Mouse (Mus musculus) layer of hippocampus, postnatal 25 days (tissue): ENCODE measurements at regions not wholly inside any gene's neighbourhood (a gene's known extent, or its start where the extent isn't known, plus 50 kb on each side); places are given as distances from the start of the nearest gene placed in this dataset.
A peak's percentile ranks its signal among the peaks of the same experiment; 100 is the strongest.

ENCODE experiments used
- DNase-seq, 2 experiments: peaks; one replicate each; pipeline ENCODE4 v3.0.0; 2022; ENCODE audit warnings: mixed read lengths in 2 of 2, low spot score in 1 of 2; ENCODE audit errors: extremely low spot score in 1 of 2

DNA sequence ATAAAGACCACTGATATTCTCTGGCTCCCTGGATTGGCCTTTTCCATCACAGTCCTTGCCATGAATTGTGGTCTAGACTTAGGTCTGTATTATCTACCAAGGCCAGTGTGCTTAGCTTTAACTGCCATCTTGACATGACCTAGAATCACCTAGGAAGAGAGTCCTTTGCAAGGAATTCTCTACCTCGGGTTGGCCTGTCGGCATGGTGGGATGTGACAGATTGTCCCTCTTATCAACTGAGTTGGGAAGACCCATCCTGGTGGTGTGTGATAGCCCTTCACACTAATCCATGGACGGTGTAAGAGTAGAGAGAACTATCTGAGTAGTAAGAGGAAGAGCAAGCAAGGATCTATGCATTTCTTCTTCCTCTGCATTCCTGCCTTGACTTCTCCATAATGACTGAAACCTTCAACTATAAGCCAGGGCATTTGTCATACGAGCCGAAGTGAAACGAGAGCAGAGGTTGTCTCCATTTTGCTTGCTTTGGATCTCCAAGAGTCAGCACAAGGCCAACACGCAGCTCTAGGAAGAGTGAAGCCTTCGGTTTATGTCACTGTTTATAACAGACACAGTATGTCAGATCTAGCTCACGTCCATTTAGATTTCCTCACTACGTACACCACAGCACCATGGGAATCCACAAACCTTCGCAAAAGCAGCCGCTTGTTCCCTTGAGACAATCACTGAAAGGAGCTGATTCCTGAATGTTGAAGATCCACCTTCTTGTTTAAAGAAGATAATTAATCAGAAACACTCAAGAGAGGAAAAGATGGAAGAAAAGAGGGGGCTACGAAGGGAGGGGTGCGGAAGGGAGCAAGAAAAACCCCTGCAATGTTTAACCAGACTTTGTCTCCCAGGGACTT, 190.9 kb upstream of the Rgma start:
- peak in 1 of 2 experiments; percentile 4 for DNase-seq

- peak; percentile 26 to 34 for DNase-seq
Measured at GRCm38 (mm10) chr7:73185071-73185531, 190.2 kb upstream of the Rgma start.

GRCm38 (mm10) chr7:73185591-73185990, 189.7 kb upstream of the Rgma start:
- no peak for DNase-seq

DNA sequence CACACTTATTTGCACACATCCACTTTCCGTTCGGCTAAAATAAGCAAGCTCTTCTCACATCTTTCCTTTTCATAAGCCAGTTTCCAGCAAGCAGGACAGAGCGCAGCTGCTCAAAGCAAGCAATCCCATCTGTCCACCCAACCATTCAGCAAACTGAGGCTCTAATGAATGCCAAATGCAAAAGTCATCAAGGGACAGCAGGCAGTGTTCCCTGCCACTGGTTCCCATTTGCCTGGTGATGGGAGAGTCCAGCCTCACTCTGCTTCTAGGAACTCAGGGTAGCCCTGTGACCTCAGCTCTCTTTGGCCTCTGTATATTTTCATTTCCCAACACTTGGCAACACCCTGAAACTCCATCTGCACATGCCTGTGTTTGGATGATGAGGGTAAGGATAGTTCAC, 188.8 kb upstream of the Rgma start:
- peak in 1 of 2 experiments; percentile 24 for DNase-seq

DNA sequence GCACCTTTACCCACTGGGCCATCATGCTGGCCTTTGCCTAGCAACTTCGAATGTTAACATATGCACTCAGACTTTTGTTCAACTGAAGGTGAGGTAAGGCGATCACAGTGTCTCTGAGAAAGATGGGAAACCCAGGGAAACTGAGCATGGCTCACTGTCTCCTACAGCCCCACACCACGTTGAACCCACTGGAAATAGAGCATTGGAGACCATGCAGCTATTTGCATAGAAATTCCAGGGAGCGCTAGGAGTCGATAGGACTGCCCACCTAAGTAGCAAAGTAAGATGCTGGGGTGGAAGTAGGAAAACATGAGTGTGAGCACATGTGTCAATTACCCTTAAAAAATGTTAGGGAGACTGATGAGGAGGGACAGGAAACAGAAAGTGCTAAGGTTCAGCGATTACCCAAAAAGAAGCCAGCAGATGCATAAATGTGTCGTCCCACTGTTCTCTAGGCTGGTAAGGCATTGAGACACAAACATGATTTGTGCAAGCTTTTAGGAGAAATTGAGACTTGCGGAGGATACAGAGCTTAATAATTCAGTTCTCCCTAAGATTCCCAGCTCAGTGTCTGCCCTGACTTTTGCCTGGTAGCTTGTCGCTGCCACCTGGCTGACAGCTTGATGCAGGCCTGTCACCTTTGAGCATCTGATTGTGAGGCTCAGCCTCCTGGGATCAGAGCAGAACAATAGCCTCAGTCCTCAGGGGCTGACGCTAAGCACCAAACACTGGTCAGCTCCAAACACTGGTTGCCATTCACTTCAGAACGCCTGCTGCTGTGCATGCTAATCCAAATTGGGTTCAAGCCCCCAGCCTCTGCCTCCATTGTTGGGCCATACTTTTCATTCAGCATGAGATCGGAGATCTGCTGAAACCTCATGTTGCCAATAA, 183.7 kb upstream of the Rgma start:
- peak in 1 of 2 experiments; percentile 7 for DNase-seq

- peak in 1 of 2 experiments; percentile 4 for DNase-seq
Measured at GRCm38 (mm10) chr7:73192839-73193238, 182.5 kb upstream of the Rgma start.

GRCm38 (mm10) chr7:73195306-73195705, 180.0 kb upstream of the Rgma start:
- peak in 1 of 2 experiments; percentile 4 for DNase-seq

DNA sequence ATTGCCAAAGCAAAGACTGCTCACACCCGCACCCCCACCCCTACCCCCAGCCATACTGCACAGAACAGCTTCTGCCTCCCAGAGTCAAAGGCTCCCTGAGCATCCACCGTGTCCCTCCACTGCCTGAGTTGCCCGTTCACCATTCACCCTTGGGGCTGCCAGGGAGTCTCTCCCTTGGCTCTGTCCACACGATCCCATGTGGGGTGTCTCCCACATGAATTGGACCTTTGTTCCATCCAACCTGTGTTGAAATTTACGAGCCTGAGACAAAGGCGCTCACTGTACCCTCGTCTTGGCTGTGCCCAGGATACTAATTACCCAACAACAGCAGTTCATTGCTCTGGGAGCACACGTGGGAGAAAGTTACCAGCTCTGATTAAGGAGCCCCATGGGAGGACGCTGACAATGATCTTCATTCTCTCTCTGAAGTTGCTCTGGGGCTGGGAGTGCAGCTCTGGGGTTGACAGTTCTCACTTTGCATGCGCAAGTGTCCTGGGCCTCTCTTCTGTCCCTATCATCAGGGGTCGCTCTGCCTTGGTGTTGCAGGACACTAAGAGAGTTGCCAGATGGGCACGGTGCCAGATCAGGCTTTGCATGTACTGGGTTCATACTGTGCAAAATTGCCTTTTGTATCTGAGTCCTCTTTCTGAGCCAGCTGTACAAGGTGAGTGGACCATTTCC, 178.3 kb upstream of the Rgma start:
- DNase-seq: peak; percentile 13 to 42

- peak in 1 of 2 experiments; percentile 2 for DNase-seq
Measured at GRCm38 (mm10) chr7:73198069-73198468, 177.2 kb upstream of the Rgma start.

DNA sequence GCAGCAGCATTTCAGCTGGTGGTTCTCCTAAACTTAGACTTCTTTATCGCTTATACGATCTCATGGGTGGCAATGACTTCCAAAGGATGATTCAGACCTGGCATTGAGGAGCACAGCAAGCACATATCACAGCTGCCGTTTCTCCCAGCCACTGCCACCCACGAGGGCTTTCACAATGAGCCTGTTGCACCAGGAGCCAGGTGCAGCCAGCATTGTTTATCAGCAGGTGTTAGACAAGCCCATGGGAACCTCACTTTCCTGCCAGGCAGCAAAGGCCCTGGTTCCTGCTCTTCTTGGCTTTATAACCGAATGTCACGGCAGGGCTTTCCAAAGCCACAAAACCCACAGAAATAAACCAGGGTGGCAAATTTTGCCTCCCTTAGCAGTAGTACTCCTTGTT, 175.3 kb upstream of the Rgma start:
- DNase-seq: peak in 1 of 2 experiments; percentile 6

- DNase-seq: peak in 1 of 2 experiments; percentile 6
Measured at GRCm38 (mm10) chr7:73201330-73201729, 174.0 kb upstream of the Rgma start.

DNA sequence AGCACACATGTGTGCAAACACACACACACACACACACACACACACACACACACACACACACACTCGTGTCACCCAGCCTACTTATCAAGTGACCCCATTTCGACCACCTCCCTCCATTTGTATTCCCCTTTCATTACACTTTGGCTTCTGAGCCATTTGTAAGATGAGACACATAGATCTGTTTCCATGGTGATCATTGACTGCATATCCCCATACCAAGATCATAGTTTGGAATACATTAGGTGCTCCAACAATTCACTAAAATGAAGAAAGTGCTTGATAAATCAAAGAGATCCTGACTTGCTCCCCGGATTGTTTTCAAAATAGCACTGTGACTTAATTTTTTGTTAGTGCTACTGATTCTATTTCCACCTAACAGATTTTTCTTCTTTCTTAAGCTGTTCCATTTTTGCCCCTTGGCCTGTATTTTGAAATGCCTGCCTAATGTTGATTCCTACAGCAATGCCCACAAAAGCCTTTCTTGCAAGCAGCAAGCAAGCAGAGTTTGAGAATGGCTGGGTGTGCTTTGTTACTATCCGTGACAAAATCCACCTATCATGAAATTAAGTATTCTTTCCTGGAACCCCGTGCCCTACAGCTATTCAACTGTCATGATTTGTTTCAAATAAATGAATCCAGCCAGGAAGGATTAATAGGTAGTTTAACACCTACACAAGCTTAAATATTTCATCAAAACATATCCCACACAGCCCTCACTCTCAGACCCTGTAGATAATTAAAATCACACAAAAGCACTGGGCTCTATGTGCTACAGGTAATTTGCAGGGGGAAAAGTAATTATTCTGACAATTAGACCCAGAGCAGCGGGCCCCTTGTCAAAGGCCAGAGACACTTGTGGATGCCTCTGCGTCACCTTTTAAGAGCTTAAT, 168.1 kb upstream of the Rgma start:
- DNase-seq: no peak

DNA sequence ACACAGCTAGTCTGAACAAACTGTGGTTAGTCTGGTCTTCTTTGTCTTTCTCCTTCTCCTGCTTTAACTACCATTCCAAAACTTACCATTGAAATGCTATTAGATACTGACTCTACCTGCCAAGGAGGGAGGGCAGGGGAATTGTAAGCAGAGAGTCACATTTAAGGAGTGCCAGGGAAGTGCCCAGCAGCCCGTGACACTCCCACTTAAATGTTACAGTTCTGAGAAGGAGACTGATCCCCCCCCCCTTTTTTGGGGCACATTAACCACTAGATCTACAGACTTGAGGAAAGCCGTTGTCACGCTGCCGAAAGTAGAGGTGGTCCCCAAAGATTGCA, 166.9 kb upstream of the Rgma start:
- DNase-seq: no peak

DNA sequence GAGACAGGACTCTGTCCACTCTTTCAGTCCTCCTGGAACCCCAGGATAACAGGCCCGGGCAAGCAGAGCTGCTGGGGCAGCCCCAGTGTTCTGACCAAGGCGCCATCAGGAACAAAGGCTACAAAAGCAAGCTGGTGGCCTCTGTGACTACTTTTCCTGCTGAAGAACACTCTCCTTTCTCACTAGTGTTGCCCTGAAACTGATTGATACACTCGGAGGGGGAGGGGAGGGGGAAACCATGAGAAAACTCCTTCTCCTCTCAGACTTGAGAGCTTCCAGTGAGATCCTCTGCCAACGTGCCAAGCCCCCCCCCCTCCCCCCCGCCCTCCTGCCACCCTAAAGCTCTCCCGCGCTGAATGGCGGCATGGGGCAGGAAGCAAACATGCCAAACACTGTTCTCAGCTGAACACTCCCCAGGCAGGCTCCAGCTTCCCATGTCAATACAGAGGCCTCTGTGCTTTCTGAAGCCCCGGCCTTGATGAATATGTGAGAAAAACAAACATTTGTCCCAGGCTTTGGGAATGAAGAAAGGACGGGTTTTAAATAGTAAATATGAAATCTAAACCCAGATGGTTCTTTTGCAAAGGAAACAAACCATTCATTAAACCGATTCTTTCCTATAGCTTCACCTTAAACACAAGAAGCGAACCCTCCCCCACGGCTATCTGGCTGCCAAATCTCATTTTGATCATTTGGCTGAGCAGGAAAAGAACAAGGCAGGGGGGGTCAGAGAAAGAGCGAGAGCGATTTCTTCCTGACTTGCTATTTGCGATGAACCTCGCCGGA, 166.3 kb upstream of the Rgma start:
- no peak for DNase-seq

DNA sequence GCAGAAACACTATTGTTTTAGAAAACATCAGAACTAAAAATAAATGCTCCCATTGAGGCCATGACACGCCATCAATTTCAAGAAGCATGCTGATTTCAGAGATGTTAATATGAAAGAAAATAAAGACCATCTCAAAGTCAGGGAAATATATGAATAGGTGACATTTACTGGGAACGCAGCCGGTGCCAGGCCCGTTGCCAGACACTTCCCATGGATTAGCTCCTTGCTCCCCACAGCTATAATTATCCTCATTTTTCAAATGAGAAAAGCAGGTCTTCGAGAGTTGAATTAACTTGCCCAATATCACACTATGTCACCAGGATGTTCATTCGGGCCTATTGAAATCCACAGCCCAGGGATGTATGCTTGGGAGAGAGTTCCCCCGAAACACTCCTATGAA, 165.2 kb upstream of the Rgma start:
- no peak for DNase-seq

DNA sequence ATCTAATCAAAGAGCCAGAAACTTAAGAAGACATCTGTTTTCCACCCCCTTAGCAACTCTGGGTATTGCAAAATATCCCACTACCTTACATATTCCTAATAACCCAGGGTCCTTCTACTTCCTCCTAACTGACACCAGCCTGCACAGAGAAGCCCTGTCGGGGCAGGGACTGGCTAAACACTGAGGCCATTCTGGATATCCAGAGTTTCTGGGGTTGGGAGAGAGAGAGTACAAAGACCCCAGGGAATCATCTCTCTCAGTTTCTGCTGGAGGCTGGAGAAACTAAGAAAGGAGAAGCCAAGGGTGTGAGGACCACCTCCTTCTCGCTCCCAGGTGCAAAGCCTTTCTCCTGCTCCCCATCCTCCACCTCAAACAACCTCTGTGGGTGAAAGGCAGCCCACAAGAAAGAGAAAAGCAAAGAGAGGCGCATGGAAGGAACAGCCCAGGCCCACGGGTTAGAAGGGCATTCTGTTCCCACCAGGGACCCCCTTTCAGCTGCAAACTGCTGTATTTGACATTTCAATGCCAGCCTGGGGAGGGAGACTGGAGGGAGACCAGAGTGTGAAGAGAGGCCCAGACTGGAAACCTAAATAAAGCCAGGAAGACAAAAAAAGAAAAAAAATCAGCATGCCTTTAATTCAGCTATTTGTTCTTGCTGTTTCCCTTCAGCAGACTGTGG, 152.9 kb upstream of the Rgma start:
- DNase-seq: no peak

DNA sequence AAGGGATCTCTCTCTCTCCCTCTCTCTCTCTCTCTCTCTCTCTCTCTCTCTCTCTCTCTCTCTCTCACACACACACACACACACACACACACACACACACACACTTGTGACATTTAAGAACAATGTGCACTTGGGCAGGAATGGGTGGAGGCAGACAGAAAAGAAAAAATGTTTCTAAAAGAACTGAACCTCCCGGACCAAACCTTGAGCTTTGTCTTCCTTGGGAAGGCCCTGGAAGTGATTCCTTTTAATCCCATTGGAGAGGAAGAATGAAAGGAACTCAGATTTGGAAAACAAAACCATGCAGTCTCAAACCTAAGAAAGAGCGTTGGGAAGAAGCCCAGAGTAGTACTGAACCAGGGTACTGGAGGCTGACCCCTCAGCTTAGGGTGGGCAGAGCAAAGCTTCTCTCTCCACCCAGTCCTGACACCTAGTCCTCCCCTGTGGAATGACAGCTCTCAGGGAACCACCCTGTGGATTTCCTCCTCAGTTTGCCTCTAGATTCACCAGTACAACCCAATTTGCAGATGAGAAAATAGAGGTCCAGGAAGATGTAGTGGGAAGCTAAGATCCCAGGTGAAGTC, 152.3 kb upstream of the Rgma start:
- DNase-seq: no peak

DNA sequence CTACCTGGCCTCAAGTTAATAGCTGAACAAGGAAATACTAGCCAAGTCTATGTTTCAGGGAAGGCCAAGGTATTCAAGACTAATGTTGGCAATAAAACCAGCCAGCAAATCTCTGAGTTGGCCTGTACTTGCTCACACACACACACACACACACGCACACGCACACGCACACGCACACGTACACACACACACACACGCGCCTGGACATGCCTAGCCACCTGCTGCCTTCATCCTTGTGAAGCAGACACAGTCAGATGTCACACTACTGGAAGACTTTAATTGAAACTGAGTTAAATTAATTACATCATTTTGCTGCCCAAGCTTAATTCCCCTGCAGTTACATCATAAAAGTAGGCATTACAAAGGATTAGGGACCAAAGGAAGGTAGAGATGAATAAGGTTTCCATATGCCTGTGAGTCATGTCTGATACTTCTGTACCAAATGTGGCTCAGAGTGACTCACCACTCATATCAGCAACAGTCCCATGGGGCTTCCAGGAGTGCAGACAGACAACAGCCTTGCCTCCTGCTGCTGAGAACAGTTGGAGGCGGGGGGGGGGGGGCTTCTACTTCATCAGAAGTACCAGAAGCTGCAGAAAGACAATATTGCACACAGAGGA, 141.7 kb upstream of the Rgma start:
- DNase-seq: no peak
